Mouse (Mus musculus) CH12.LX (cell line): Measurements from ENCODE around the gene Uhrf1bp1. TPM values are rescaled to one million over a fixed set of nuclear protein-coding genes. Genes with fewer than 3 reads are reported as not detected.

Source experiments
- DNase-seq: peaks from one replicate; pipeline ENCODE4 v3.0.0-alpha.2; 2013; ENCODE audit errors: extremely low read depth
- H3K27ac ChIP-seq: 2 replicates; pipeline ENCODE4 v1.5.1; 2012; ENCODE audit warnings: low read depth, mild to moderate bottlenecking, control low read depth, moderate library complexity; ENCODE audit not compliant: insufficient read depth
- H3K27me3 ChIP-seq: replicated peaks from 2 replicates; pipeline ENCODE3; 2012; ENCODE audit warnings: inconsistent platforms
- H3K36me3 ChIP-seq, 2 experiments: replicated peaks in 1 of 2; 2 replicates each; pipeline versions ENCODE3 to v1.6.1; 2012; ENCODE audit warnings: inconsistent platforms in 1 of 2, low read length in 1 of 2, mild to moderate bottlenecking in 1 of 2, mixed read lengths in 1 of 2, moderate library complexity in 1 of 2; ENCODE audit not compliant: control insufficient read depth in 1 of 2, insufficient read depth in 1 of 2
- H3K4me1 ChIP-seq, 2 experiments: 2 replicates each; pipeline ENCODE4 v1.6.1; 2012; ENCODE audit warnings: inconsistent platforms in 1 of 2, moderate library complexity in 1 of 2; ENCODE audit not compliant: insufficient read depth in 2 of 2, control insufficient read depth in 1 of 2
- H3K4me2 ChIP-seq: 2 replicates; pipeline ENCODE4 v1.6.1; 2012; ENCODE audit warnings: low read depth, mild to moderate bottlenecking, control low read depth; ENCODE audit not compliant: poor library complexity, insufficient read depth, severe bottlenecking
- H3K4me3 ChIP-seq, 3 experiments: fragments of 150-350 bp in 1 of 3; sonication (generic) in 1 of 3; replicated peaks in 1 of 3; 2 replicates each; pipeline versions ENCODE3 to v1.5.1; 2011 to 2012; ENCODE audit warnings: low read depth in 2 of 3, low read length in 2 of 3, mild to moderate bottlenecking in 2 of 3, moderate library complexity in 2 of 3, control low read depth in 1 of 3, improper control_type of control experiment in 1 of 3, inconsistent platforms in 1 of 3, mixed read lengths in 1 of 3; ENCODE audit not compliant: poor library complexity in 1 of 3
- H3K79me2 ChIP-seq: replicated peaks from 2 replicates; pipeline ENCODE4 v1.6.1; 2012; ENCODE audit warnings: mild to moderate bottlenecking, moderate library complexity; ENCODE audit not compliant: control insufficient read depth, poor library complexity, insufficient read depth, severe bottlenecking; ENCODE audit errors: extremely low read depth
- H3K9ac ChIP-seq: 2 replicates; pipeline ENCODE4 v1.6.1; 2012; ENCODE audit warnings: low read depth, mild to moderate bottlenecking, control low read depth, moderate library complexity; ENCODE audit not compliant: insufficient read depth
- H3K9me3 ChIP-seq: replicated peaks from 2 replicates; pipeline ENCODE3; 2012; ENCODE audit warnings: low read length, inconsistent platforms, mixed read lengths
- BHLHE40 ChIP-seq: IDR thresholded peaks from 2 replicates; pipeline ENCODE4 v1.6.1; 2011; ENCODE audit warnings: mild to moderate bottlenecking, low read depth, low read length, improper control_type of control experiment
- CHD1 ChIP-seq: IDR thresholded peaks from 2 replicates; pipeline ENCODE4 v1.6.1; 2012; ENCODE audit warnings: low read depth, low read length, improper control_type of control experiment, inconsistent platforms
- CHD2 ChIP-seq: IDR thresholded peaks from 2 replicates; pipeline ENCODE4 v1.6.1; 2011; ENCODE audit warnings: low read length, improper control_type of control experiment
- E2F4 ChIP-seq: IDR thresholded peaks from 2 replicates; pipeline ENCODE4 v1.6.1; 2011; ENCODE audit warnings: low read depth, low read length, improper control_type of control experiment; ENCODE audit not compliant: insufficient replicate concordance
- EP300 ChIP-seq: IDR thresholded peaks from 2 replicates; pipeline ENCODE4 v1.6.1; 2011; ENCODE audit warnings: low read length, improper control_type of control experiment
- GABPA ChIP-seq: IDR thresholded peaks from 2 replicates; pipeline ENCODE4 v1.6.1; 2012; ENCODE audit warnings: low read depth, low read length, improper control_type of control experiment, inconsistent platforms; ENCODE audit not compliant: insufficient replicate concordance
- IRF4 ChIP-seq: IDR thresholded peaks from 2 replicates; pipeline ENCODE4 v1.6.1; 2014; ENCODE audit warnings: low read depth, mild to moderate bottlenecking, inconsistent platforms, low read length, improper control_type of control experiment
- KAT2A ChIP-seq: IDR thresholded peaks from 2 replicates; pipeline ENCODE4 v1.6.1; 2012; ENCODE audit warnings: low read length, improper control_type of control experiment, inconsistent platforms; ENCODE audit not compliant: insufficient replicate concordance
- MAFK ChIP-seq: IDR thresholded peaks from 2 replicates; pipeline ENCODE4 v1.6.1; 2011; ENCODE audit warnings: low read length, improper control_type of control experiment; ENCODE audit not compliant: insufficient replicate concordance
- MAX ChIP-seq: IDR thresholded peaks from 2 replicates; pipeline ENCODE4 v1.6.1; 2011; ENCODE audit warnings: low read length, improper control_type of control experiment
- MEF2A ChIP-seq: IDR thresholded peaks from 2 replicates; pipeline ENCODE4 v1.6.1; 2014; ENCODE audit warnings: low read depth, mild to moderate bottlenecking, inconsistent platforms, low read length, improper control_type of control experiment, borderline replicate concordance
- MXI1 ChIP-seq: IDR thresholded peaks from 2 replicates; pipeline ENCODE4 v1.6.1; 2011; ENCODE audit warnings: mild to moderate bottlenecking, low read depth, low read length, improper control_type of control experiment
- NRF1 ChIP-seq: IDR thresholded peaks from 2 replicates; pipeline ENCODE4 v1.6.1; 2014; ENCODE audit warnings: low read depth, mild to moderate bottlenecking, inconsistent platforms, low read length, improper control_type of control experiment, moderate library complexity
- SIN3A ChIP-seq: IDR thresholded peaks from 2 replicates; pipeline ENCODE4 v1.6.1; 2012; ENCODE audit warnings: low read length, improper control_type of control experiment, inconsistent platforms
- ZMIZ1 ChIP-seq: IDR thresholded peaks from 2 replicates; pipeline ENCODE4 v1.6.1; 2012; ENCODE audit warnings: low read depth, mild to moderate bottlenecking, inconsistent platforms, low read length, improper control_type of control experiment
- dilution Hi-C: fragments of 300-500 bp; cut with MboI; formaldehyde crosslinking; loops from 2 replicates; pipeline ENCODE4 v1.14.3; 2020; ENCODE audit warnings: low sequenced_read_pairs; ENCODE audit not compliant: extremely low pct_unique_long_range_greater_than_20kb, extremely low pct_ligation_motif_present
- in situ Hi-C: fragments of 300-500 bp; cut with MboI; formaldehyde crosslinking; loops from 3 replicates; pipeline ENCODE4 v1.14.3; 2019; ENCODE audit warnings: low sequenced_read_pairs, low pct_ligation_motif_present, low pct_unique_long_range_greater_than_20kb, mixed read lengths
- polyA plus RNA-seq: library from polyadenylated mRNA; unstranded; fragments of >175 nt; gene quantifications from 2 replicates; pipeline ENCODE4 v1.2.1, GENCODE M21; 2012; ENCODE audit warnings: low read depth; ENCODE audit not compliant: insufficient read length
- total RNA-seq, 2 experiments: library from RNA; depleted of rRNA; stranded (reverse); fragments of 300-350 nt in 1 of 2; fragments of >200 nt in 1 of 2; gene quantifications; 2 replicates each; pipeline ENCODE4 v1.2.3; 2012 to 2014

Gene Uhrf1bp1
- total and polyA plus RNA-seq, 3 experiments, result 6.0 to 13.6 (median 13.1) TPM

- H3K9ac ChIP-seq, result peak within 1 kb of the TSS; percentile 55
- in situ Hi-C loops (no loop called here), dilution Hi-C loops (no loop called here)
- no peaks in the 10 kb centered on the region; the same call in none of the 2 replicates for H3K79me2 ChIP-seq
- H3K4me3 ChIP-seq, result peak within 1 kb of the TSS; percentile 66 to 84 (median 74)
- H3K4me1 ChIP-seq, result peaks cover 3 to 22% of the 10 kb centered on the region in 2 experiments; a peak in 3 of 4 replicates
- TF ChIP-seq ZMIZ1, result no peak
- TF ChIP-seq CHD2, result no peak
- no peak for TF ChIP-seq MAX
- no peak for TF ChIP-seq CHD1
- 0 out of 2 replicates have a peak, but pooled peaks have one; percentile 4 for TF ChIP-seq BHLHE40
- no peak for TF ChIP-seq EP300
- no peak for TF ChIP-seq E2F4
- no peak for TF ChIP-seq GABPA
- TF ChIP-seq NRF1, result no peak
- peak; percentile 27; the same call in 1 of the 2 replicates for TF ChIP-seq MAFK
- TF ChIP-seq IRF4, result no peak
- no peak for TF ChIP-seq KAT2A
- TF ChIP-seq SIN3A, result peak; percentile 49
- peak; percentile 21 for TF ChIP-seq MXI1
- no peaks in the 10 kb centered on the region for H3K27me3 ChIP-seq
- DNase-seq, result peak; percentile 25
- peak within 1 kb of the TSS; percentile 42 for H3K27ac ChIP-seq
- no peaks in the 10 kb centered on the region for H3K9me3 ChIP-seq
- peak within 1 kb of the TSS; percentile 77 for H3K4me2 ChIP-seq
- H3K36me3 ChIP-seq, result peaks cover 3 to 23% of the 10 kb centered on the region in 2 experiments
These were observed 53.6 kb downstream of the Uhrf1bp1 start, which contains the start of gene Taf11 for GRCm38 (mm10) chr17:27909622-27910500. Gene Taf11 (minus strand): TSS chr17:27909844.

- H3K27me3 ChIP-seq, result no peaks in the 10 kb centered on the region
- no peaks in the 10 kb centered on the region for H3K9me3 ChIP-seq
- dilution Hi-C loops, result no loop called here
- in situ Hi-C loops, result no loop called here
- no peak overlapping the region for H3K27ac ChIP-seq
- no peak for TF ChIP-seq MEF2A
- TF ChIP-seq, all 38 proteins: peak for 0
- Histone ChIP-seq H3K36me3 (peaks cover 0 to 18% of the 10 kb centered on the region in 2 experiments), H3K4me3 (no peak overlapping the region), H3K4me2 (no peak overlapping the region), H3K79me2 (no peaks in the 10 kb centered on the region; the same call in none of the 2 replicates), H3K9ac (no peak overlapping the region), H3K4me1 (peaks cover 3 to 17% of the 10 kb centered on the region in 2 experiments; a peak in 3 of 4 replicates)
- no peak for DNase-seq
These were observed 55.1 kb downstream of the Uhrf1bp1 start for GRCm38 (mm10) chr17:27911371-27911770.
